In the genomic region with DNA sequence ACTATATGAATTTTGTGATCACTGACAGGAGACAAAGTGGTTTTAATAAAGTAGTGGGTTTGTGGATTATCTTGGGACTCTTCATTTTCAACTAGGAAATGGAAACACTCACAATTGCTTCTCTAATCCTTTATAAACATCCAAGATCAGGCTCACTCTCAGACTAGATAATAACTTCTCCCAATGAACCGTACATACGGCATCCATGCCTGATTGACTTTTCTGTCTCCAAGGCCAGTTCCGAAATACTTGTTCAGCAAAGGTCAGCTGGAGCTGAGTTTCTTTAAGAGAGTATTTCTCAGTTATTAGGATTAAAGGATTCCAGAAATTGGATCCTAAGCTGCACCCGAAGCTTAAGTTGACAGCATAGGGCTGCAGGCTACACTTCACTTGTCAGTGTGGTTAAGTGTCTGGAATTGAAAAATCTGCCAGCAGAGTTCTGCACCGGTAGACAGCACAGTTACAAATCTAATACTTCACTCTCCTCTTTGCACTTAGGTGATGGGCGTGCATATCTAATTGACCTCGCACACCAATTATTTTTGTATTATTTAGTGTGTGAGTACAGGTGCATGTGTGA, we compare ENCODE assay signal across 17 mouse cellular contexts. TPM values are rescaled to one million over a fixed set of nuclear protein-coding genes. Genes with fewer than 3 reads are reported as not detected.
"Had no signal": no experiment of that assay in that cellular context is flagged by ENCODE, and none has a peak within 500 bp of the region (broad histone marks: within the 10 kb centered on the region; RNA-seq: fewer than 3 reads in every experiment).

No protein-coding gene starts in this region.

- ATAC-seq: inflammation-experienced regulatory T-cells, adult 6 months; liver, embryonic 12.5 days had no signal

- DNase-seq: kidney, adult 11 months; kidney, postnatal 25 days; layer of hippocampus, adult 9-11 months; layer of hippocampus, postnatal 36 days; lung, embryonic 14.5 days; lung, postnatal 10 days; lung, postnatal 4 days; thymus, postnatal 14 days had no signal

- H3K4me2 ChIP-seq: limb, embryonic 15.5 days; liver, embryonic 12.5 days; lung, embryonic 14.5 days; midbrain, embryonic 12.5 days had no signal

- H3K36me3 ChIP-seq: limb, embryonic 15.5 days; liver, embryonic 12.5 days; midbrain, embryonic 12.5 days had no signal

- H3K4me1 ChIP-seq: limb, embryonic 15.5 days; liver, embryonic 12.5 days; midbrain, embryonic 12.5 days had no signal

- H3K4me3 ChIP-seq: limb, embryonic 15.5 days; liver, embryonic 12.5 days; midbrain, embryonic 12.5 days had no signal

- H3K27ac ChIP-seq: limb, embryonic 15.5 days; liver, embryonic 12.5 days; midbrain, embryonic 12.5 days; stomach, postnatal 0 days had no signal

- H3K27me3 ChIP-seq: limb, embryonic 15.5 days; liver, embryonic 12.5 days; midbrain, embryonic 12.5 days had no signal

- H3K9ac ChIP-seq: limb, embryonic 15.5 days; liver, embryonic 12.5 days; lung, embryonic 14.5 days; midbrain, embryonic 12.5 days had no signal

- H3K9me3 ChIP-seq: limb, embryonic 15.5 days; liver, embryonic 12.5 days; midbrain, embryonic 12.5 days had no signal

RNA-seq across cellular contexts. Expression of a gene that starts 30.0 kb away (rescaled TPM):
- total RNA-seq: layer of hippocampus, adult 18-20 months; layer of hippocampus, postnatal 36 days; left cerebral cortex, postnatal 25 days; megakaryocyte, adult 5-6 weeks had no signal
- polyA plus RNA-seq: inflammation-experienced regulatory T-cells, adult 6 months; limb, embryonic 11.5 days had no signal
